Mouse (Mus musculus) effector memory CD4-positive, alpha-beta T cell, adult 5 months (primary cell): ENCODE data around the gene Asic3. TPM values are rescaled to one million over a fixed set of nuclear protein-coding genes. Genes with fewer than 3 reads are reported as not detected.

Experiments
- polyA plus RNA-seq: library from polyadenylated mRNA; unstranded; fragments of 100-300 nt; shearing (Covaris generic); gene quantifications from one replicate; pipeline ENCODE4 v1.2.1, GENCODE M21; 2017

The Asic3 gene
- not detected for polyA plus RNA-seq

DNA sequence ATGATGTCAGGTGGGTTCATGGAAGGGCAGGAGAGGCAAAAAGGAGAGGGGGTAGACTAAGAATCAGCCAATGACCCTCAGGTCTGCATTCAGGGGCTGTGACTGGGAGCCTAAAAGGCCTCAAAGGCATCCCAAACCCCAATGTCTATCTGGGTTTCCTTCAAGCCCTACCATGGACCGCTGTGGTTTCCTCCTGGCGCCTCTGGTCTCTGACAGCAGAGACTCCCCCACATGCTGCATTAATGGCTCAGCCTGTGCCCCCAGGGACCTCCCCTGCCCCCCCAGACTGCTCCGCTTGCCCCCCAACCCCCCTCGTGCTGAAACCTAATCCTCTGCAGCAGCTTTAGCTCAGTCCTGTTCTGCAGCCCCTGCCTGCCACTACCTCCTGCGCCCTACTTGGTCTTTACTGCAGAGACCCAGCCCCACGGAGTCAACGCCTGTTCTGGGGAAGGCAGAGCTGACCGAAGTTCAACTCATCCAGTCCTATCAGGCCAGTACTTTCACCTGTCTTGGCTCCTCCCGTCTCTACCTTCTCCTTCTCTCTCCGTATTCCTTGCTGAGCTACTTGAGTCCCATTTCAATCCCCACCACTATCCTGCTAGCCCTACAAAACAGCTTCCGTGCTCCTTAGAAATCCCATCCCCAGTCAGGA lies at the start of gene Asic3:
Gene Asic3, plus strand, starts transcription at position 351 of the 652 bp plus-strand sequence.

DNA sequence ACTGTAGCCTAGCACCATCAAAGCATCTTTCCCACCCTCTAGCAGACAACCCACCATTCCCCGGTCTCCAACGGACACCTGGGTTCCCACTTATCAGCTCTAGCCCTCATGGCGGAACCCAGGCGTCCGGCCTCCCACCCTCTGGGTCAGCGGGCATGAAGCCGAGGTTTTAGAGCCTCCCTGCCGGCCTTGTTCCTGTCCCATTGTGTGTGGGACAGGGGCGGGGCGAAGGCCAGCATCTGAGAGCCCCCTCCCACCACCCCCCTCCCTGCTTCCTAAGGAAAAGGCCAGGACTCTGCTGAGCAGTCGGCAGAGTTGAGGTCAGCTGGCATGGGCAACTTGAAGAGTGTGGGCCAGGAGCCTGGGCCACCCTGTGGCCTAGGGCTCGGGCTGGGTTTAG lies 48.7 kb upstream of the Asic3 start, which contains the start of gene Nos3:
Gene Nos3, plus strand, starts transcription at position 303 of the 400 bp plus-strand sequence.

DNA sequence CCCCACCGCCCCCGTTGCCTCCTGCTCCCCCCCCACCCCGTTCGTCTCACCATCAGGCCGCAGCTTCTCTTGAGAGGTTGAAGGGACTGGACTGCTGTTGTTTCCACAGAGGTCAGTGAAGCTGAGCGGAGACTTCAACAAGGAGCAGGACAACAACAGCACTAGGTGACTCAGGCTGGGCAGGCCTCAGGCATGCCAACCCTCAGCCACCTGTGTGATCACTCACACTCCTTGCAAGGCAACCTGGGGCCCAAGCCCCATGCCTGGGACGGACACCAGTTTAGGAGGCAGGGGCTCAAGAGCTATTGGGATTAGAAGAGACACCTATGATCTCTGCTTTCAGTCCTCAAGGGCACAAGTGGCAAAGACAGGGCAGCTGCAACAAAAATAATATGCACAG lies 21.3 kb upstream of the Asic3 start, which contains the start of gene Atg9b:
Gene Atg9b, minus strand, starts transcription at position 280 of the 400 bp plus-strand sequence.

DNA sequence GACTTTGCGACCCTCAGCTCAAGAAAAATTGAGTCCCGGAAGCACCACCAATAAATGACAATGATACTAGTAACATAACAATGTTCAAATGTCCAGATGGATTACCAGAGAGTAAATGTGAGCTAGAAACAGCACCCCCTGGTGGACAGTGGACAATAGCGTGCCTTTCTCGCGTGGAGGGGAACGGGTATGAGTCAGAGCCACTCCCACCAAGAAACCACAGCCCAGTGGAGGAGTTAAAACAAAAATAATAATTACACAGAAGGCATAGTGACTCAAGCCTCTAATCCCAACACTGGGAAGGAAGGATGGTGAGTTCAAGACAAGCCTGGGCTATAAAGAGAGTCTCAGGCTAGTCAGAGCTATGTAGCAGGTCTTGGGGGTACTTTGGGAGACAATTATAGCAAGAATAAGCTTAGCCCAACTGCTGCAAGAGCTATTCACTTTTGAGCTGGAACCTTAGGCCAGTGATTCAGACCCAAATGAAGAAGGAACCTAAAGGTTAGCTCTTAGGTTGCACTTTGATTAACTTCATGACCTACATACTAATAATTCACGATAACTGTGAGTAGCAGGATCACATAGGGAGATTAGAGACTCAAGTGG lies 19.7 kb upstream of the Asic3 start, which contains the start of gene Abcb8:
Gene Abcb8, plus strand, starts transcription at position 272 of the 606 bp plus-strand sequence.

DNA sequence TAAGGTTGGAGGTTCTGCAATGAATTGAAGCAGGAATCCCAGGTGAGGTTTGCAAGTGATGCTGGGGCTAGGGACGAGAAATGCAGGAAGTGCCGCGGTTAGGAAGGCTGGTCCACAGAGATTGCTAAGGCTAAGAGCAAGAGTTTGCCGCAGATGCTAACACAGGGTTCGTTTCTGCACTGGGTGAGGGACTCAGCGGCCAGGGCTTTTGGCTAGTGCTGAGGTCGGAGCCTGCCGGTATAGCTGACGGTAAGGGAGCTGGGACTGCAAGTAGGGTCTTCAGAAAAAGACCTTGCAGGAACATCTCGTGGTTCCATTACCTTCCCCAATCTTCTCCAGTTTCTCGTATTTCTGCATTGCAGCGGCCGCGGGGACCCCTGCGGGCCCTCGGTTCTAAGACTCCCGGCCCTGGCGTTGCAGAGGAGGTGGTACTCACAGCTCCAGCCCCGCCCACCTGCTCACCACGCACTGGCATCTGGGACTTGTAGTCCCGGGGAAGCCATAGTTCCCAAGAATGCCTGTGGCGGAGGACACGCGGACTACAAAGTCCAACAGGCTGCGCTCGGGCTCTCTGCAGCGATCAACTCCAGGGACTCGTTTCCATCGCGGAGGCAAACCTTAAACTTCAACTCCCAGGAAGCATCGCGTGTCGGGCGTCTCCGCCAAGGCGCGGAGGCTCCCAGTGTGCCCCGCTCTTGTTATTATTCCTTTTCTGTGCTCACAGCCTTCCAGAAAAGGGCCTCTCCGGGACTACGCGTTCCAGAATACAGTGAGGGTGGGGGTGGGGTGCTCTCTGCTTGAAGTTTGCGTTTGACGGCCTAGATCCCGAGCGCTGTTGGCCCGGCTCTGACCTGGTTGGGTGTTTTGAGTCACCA lies 10.2 kb downstream of the Asic3 start, which contains the start of the genes Cdk5 and Slc4a2:
Gene Cdk5, minus strand, starts transcription at position 402 of the 875 bp plus-strand sequence.
Gene Slc4a2, plus strand, starts transcription at position 709 of the 875 bp plus-strand sequence.

DNA sequence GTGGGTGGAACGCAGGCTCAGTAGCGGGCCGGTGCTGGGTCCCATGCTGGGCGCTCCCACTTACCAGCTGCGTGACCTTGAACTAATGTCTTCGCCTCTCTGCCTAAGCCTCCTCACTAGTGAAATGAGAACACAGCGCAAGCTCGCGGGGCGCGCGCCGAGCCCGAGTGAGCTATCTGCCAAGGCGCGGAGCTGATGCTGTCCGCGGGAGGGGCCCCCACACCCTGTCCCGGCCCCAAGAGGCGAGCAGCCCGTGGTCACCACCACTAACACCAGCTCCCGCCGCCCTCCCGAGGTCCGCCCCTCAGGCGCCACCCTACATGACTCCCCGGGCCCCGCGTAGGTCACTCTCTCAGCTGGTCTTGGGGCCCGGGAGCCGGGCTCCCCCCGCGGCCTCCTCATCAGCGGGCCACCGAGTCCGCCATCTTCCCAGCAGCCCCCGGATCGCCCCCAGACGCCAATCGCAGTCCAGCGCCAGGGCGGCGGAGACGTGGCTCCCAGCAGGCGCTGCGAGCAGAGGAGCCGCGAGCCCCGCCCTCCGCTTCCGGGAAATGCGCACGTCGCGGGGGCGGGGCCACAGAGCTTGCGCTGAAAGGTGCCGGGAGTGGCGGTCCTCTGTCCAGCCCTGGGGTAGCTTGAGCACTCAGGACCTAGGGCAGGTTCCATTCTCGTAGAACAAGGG lies 31.7 kb downstream of the Asic3 start, which contains the start of gene Fastk:
Gene Fastk, minus strand, starts transcription at position 542 of the 682 bp plus-strand sequence.

DNA sequence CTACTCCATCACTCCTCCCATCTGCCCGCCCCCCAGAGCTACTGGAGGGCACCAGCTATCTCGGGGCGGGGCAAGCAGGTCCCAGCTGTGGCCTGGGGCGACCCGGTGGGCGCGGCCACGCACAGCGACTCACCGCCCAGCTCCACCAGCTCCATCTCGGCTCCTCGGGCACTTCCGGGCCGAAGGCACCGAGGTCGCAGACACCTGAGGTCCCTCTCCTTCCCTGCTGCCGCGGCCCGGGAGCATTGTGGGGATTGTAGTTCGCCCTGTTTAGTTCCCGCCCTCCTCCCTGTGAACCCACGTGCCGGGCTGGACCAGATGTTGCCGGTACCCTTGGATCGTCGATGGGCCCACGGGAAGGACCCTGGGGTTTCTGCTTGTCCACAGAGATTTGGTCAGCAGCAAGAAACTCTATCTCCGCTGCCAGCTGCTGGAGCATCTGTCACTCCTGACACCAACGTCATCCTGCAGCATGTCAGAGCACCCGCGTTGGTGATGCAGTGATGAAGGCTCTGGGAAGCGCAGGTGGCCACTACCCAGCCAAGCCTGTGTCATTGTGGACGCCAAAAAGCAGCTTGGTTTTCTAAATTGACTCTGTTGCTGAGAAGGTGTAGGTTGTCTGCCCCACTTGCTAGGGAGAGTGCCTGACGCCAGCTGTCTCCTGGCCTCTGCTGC lies 34.6 kb downstream of the Asic3 start, which contains the start of gene Tmub1:
Gene Tmub1, minus strand, starts transcription at position 231 of the 675 bp plus-strand sequence.

DNA sequence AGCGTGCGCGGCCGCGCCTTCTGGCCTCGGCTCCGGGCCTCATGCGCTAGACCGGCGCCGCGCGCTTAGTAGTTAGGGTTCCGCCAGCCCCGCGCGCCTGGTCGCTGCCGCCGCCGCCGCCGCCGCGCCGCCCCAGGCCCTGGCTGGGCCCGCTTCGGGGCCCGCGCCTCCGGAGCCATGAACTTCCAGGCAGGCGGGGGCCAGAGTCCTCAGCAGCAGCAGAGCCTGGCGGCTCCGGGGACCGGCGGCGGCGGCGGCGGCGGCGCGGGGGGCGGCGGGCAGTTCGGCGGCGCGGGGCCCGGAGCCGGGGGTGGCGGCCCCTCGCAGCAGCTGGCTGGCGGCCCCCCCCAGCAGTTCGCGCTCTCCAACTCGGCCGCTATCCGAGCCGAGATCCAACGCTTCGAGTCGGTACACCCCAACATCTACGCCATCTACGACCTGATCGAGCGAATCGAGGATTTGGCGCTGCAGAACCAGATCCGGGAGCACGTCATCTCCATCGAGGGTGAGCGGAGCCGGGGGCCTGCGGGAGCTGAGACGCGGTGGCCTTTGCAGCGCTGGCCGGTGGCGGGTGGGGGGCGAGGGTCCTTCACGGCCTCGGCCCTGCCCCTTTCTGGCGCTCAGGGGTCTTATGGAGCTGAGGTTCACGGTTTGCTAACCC lies 39.0 kb downstream of the Asic3 start, which contains the start of gene Agap3:
Gene Agap3, plus strand, starts transcription at position 148 of the 661 bp plus-strand sequence.

Other genes starting within 250 kb of the Asic3 start
- 5.1 TPM for gene Nupl2, start 248.4 kb upstream of the Asic3 start, polyA plus RNA-seq
- 1.1 TPM for gene Kcnh2, start 61.8 kb upstream of the Asic3 start, polyA plus RNA-seq
- not detected for gene Nos3, start 48.6 kb upstream of the Asic3 start, polyA plus RNA-seq
- 0.21 TPM for gene Atg9b, start 21.2 kb upstream of the Asic3 start, polyA plus RNA-seq
- 12.3 TPM for gene Abcb8, start 19.7 kb upstream of the Asic3 start, polyA plus RNA-seq
- gene Cdk5, start 10.1 kb downstream of the Asic3 start, polyA plus RNA-seq = 63.6 TPM
- 25.1 TPM for gene Slc4a2, start 10.4 kb downstream of the Asic3 start, polyA plus RNA-seq
- 95.0 TPM for gene Fastk, start 31.9 kb downstream of the Asic3 start, polyA plus RNA-seq
- 46.2 TPM for gene Tmub1, start 34.5 kb downstream of the Asic3 start, polyA plus RNA-seq
- 83.2 TPM for gene Agap3, start 38.8 kb downstream of the Asic3 start, polyA plus RNA-seq
- not detected for gene Gbx1, start 113.8 kb downstream of the Asic3 start, polyA plus RNA-seq
- not detected for gene Asb10, start 127.6 kb downstream of the Asic3 start, polyA plus RNA-seq
- gene 4931409K22Rik, start 143.4 kb downstream of the Asic3 start, polyA plus RNA-seq = not detected
- gene Abcf2, start 164.1 kb downstream of the Asic3 start, polyA plus RNA-seq = 68.3 TPM
- gene Chpf2, start 173.3 kb downstream of the Asic3 start, polyA plus RNA-seq = 28.0 TPM
- gene Smarcd3, start 211.0 kb downstream of the Asic3 start, polyA plus RNA-seq = 0.70 TPM